Mouse (Mus musculus) small intestine, adult 2 months (tissue): ENCODE measurements around the gene Abca1.

ENCODE experiments used
- CTCF ChIP-seq: fragments of 200-500 bp; IDR thresholded peaks from 2 replicates; pipeline ENCODE4 v1.5.1; 2012; ENCODE audit warnings: low read depth, mild to moderate bottlenecking, control low read depth, inconsistent platforms, low read length, moderate library complexity, mixed read lengths; ENCODE audit not compliant: insufficient replicate concordance, insufficient read length; ENCODE audit errors: extremely low read depth
- POLR2A ChIP-seq: fragments of 200-500 bp; IDR thresholded peaks from 2 replicates; pipeline ENCODE4 v1.6.1; 2012; ENCODE audit warnings: low read depth, mild to moderate bottlenecking, control low read depth, inconsistent platforms, low read length, moderate library complexity

- TF ChIP-seq POLR2A = no peak
- TF ChIP-seq CTCF = no peak
Observed at GRCm38 (mm10) chr4:53179308-53179820, 19.7 kb upstream of the Abca1 start.
